ENCODE assay signal across 8 mouse cellular contexts in the genomic region with DNA sequence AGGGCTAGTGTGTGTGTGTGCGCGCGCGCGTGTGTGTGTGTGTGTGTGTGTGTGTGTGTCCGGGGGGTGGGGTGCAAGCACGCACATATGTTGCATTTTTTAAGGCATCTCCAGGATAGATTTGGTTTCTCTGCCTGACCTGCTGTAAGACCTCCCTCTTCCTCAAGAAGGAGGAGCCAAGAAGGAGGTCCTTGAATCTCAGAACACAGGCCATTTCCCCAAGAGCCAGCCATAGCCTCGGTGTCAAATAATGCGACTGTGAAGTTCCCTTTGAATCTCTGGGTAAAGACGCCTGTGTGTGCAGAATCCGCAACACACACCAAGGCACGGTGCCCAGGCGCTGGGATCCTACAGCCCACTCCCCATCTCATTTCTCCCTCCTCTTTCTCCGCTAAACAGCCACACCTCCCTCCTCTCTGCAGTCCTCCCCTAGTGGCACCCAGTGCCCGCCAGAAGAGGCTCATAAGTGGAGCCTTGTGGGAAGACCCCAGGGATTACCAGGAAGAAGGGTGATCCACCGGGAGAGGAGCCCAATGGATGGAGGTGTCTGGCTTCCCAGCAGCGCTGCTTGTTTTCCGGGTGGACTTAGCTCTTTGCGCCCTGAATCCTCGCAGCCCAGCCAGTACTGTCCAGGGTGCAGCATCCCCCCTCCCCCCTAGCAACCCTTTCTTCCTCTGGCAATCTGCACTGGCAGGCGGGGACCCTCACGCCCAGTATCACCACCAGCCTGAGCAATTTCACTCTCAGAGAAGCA.
A peak's percentile ranks its signal among the peaks of the same experiment; 100 is the strongest.
DNase-seq lines count a peak whose midpoint lies in the region; ATAC-seq and TF ChIP-seq lines count a peak whose summit lies in the region.

No protein-coding gene starts in this region.

- H3K36me3 ChIP-seq in thymus, adult 2 months (ENCODE audit: control insufficient read depth, insufficient read depth, low read length) = no peaks in the 10 kb centered on the region
- no peaks in the 10 kb centered on the region for H3K36me3 ChIP-seq in embryonic facial prominence, embryonic 12.5 days
- no peaks in the 10 kb centered on the region for H3K36me3 ChIP-seq in kidney, embryonic 16.5 days (ENCODE audit: insufficient read depth, low read length)
- no peaks in the 10 kb centered on the region for H3K36me3 ChIP-seq in limb, embryonic 15.5 days
- H3K36me3 ChIP-seq in midbrain, embryonic 13.5 days = no peaks in the 10 kb centered on the region
- H3K36me3 ChIP-seq in stomach, embryonic 14.5 days (ENCODE audit: control insufficient read depth, insufficient read depth, low read length) = no peaks in the 10 kb centered on the region

- TF ChIP-seq CTCF in thymus, adult 2 months (IDR thresholded peaks at IDR 0.05; ENCODE audit: borderline replicate concordance, control insufficient read depth, extremely low read depth, insufficient read depth, low read length, poor library complexity) = no peak

- H3K9ac ChIP-seq in embryonic facial prominence, embryonic 12.5 days = peak overlapping the region; percentile 76
- peak overlapping the region; percentile 90 for H3K9ac ChIP-seq in kidney, embryonic 16.5 days (replicated peaks; ENCODE audit: low read length)
- peak overlapping the region; percentile 71 for H3K9ac ChIP-seq in limb, embryonic 15.5 days
- peak overlapping the region; percentile 92 for H3K9ac ChIP-seq in midbrain, embryonic 13.5 days (replicated peaks)
- H3K9ac ChIP-seq in stomach, embryonic 14.5 days (replicated peaks; ENCODE audit: low read depth, low read length) = peak overlapping the region; percentile 75

- no peaks in the 10 kb centered on the region; the same call in 1 of the 2 replicates for H3K27me3 ChIP-seq in thymus, adult 2 months (ENCODE audit: control insufficient read depth, insufficient read depth, low read length)
- peaks cover 28% of the 10 kb centered on the region for H3K27me3 ChIP-seq in embryonic facial prominence, embryonic 12.5 days
- H3K27me3 ChIP-seq in kidney, embryonic 16.5 days (ENCODE audit: insufficient read depth, low read length) = peaks cover 9% of the 10 kb centered on the region; the same call in 1 of the 2 replicates
- peaks cover 23% of the 10 kb centered on the region for H3K27me3 ChIP-seq in limb, embryonic 15.5 days
- H3K27me3 ChIP-seq in midbrain, embryonic 13.5 days = peaks cover 30% of the 10 kb centered on the region
- 0 out of 2 replicates have a peak, but pooled peaks cover 5% of the 10 kb centered on the region for H3K27me3 ChIP-seq in stomach, embryonic 14.5 days (ENCODE audit: control insufficient read depth, insufficient read depth, low read length)

- H3K4me3 ChIP-seq in thymus, adult 2 months (ENCODE audit: control insufficient read depth, insufficient read depth, low read length) = peak overlapping the region; percentile 42
- H3K4me3 ChIP-seq in embryonic facial prominence, embryonic 12.5 days = peak overlapping the region; percentile 73
- peak overlapping the region; percentile 85 for H3K4me3 ChIP-seq in kidney, embryonic 16.5 days (ENCODE audit: low read length)
- H3K4me3 ChIP-seq in limb, embryonic 15.5 days = peak overlapping the region; percentile 77
- H3K4me3 ChIP-seq in midbrain, embryonic 13.5 days (replicated peaks) = peak overlapping the region; percentile 73
- peak overlapping the region; percentile 70 for H3K4me3 ChIP-seq in stomach, embryonic 14.5 days (ENCODE audit: low read depth, low read length)

- no peak for DNase-seq in thymus, adult 2 months
- DNase-seq in thymus, adult 18-20 months = no peak
- DNase-seq in heart, adult 9 months (ENCODE audit: low spot score in 2 of 2) = peak; percentile 49 to 54

- H3K27ac ChIP-seq in thymus, adult 2 months (ENCODE audit: control insufficient read depth, insufficient read depth, low read length) = no peak overlapping the region
- H3K27ac ChIP-seq in embryonic facial prominence, embryonic 12.5 days = peak overlapping the region; percentile 86
- peak overlapping the region; percentile 93 for H3K27ac ChIP-seq in kidney, embryonic 16.5 days (ENCODE audit: low read length)
- peak overlapping the region; percentile 90 for H3K27ac ChIP-seq in limb, embryonic 15.5 days
- H3K27ac ChIP-seq in midbrain, embryonic 13.5 days = peak overlapping the region; percentile 98
- H3K27ac ChIP-seq in stomach, embryonic 14.5 days (ENCODE audit: low read length) = peak overlapping the region; percentile 91

- no peak for TF ChIP-seq POLR2A in thymus, adult 2 months (IDR thresholded peaks at IDR 0.05; ENCODE audit: control insufficient read depth, extremely low read depth, insufficient read depth, low read length, poor library complexity)

- H3K4me1 ChIP-seq in thymus, adult 2 months (replicated peaks; ENCODE audit: control insufficient read depth, insufficient read depth, low read length) = peaks cover 8% of the 10 kb centered on the region; the same call in 1 of the 2 replicates
- H3K4me1 ChIP-seq in embryonic facial prominence, embryonic 12.5 days = peaks cover 4% of the 10 kb centered on the region; the same call in 1 of the 2 replicates
- H3K4me1 ChIP-seq in kidney, embryonic 16.5 days (ENCODE audit: insufficient read depth, low read length) = peaks cover 16% of the 10 kb centered on the region
- H3K4me1 ChIP-seq in limb, embryonic 15.5 days = peaks cover 15% of the 10 kb centered on the region
- peaks cover 30% of the 10 kb centered on the region for H3K4me1 ChIP-seq in midbrain, embryonic 13.5 days (replicated peaks)
- no peaks in the 10 kb centered on the region for H3K4me1 ChIP-seq in stomach, embryonic 14.5 days (ENCODE audit: control insufficient read depth, insufficient read depth, low read length)

- peak overlapping the region; percentile 92 for H3K4me2 ChIP-seq in embryonic facial prominence, embryonic 12.5 days (replicated peaks)
- H3K4me2 ChIP-seq in kidney, embryonic 16.5 days (replicated peaks; ENCODE audit: low read depth, low read length) = peak overlapping the region; percentile 95
- H3K4me2 ChIP-seq in limb, embryonic 15.5 days = peak overlapping the region; percentile 87
- peak overlapping the region; percentile 83 for H3K4me2 ChIP-seq in midbrain, embryonic 13.5 days (replicated peaks)
- H3K4me2 ChIP-seq in stomach, embryonic 14.5 days (replicated peaks; ENCODE audit: low read depth, low read length) = peak overlapping the region; percentile 88

- H3K9me3 ChIP-seq in embryonic facial prominence, embryonic 12.5 days = no peaks in the 10 kb centered on the region
- no peaks in the 10 kb centered on the region for H3K9me3 ChIP-seq in kidney, embryonic 16.5 days (ENCODE audit: low read length)
- H3K9me3 ChIP-seq in limb, embryonic 15.5 days = no peaks in the 10 kb centered on the region
- H3K9me3 ChIP-seq in midbrain, embryonic 13.5 days = no peaks in the 10 kb centered on the region
- no peaks in the 10 kb centered on the region for H3K9me3 ChIP-seq in stomach, embryonic 14.5 days (ENCODE audit: control insufficient read depth, low read depth, low read length)

- WGBS in thymus, adult 2 months = 1% methylated on average over 22 of the region's 22 CpGs
- 2% methylated on average over 22 of the region's 22 CpGs for WGBS in embryonic facial prominence, embryonic 12.5 days
- under 1% methylated on average over 22 of the region's 22 CpGs for WGBS in kidney, embryonic 16.5 days
- WGBS in limb, embryonic 15.5 days = under 1% methylated on average over 22 of the region's 22 CpGs
- under 1% methylated on average over 22 of the region's 22 CpGs for WGBS in midbrain, embryonic 13.5 days
- WGBS in stomach, embryonic 14.5 days = 0% methylated on average over 22 of the region's 22 CpGs

- ATAC-seq in embryonic facial prominence, embryonic 12.5 days (ENCODE audit: insufficient number of reproducible peaks, insufficient read depth, low FRiP score, low TSS enrichment) = peak; percentile 72
- ATAC-seq in kidney, embryonic 16.5 days (ENCODE audit: low FRiP score, low TSS enrichment) = peak; percentile 84
- peak; percentile 77; the same call in 1 of the 2 replicates for ATAC-seq in limb, embryonic 15.5 days (ENCODE audit: insufficient number of reproducible peaks, low FRiP score, low TSS enrichment, low read depth)
- peak; percentile 90 for ATAC-seq in midbrain, embryonic 13.5 days
- peak; percentile 69 for ATAC-seq in stomach, embryonic 14.5 days (ENCODE audit: insufficient number of reproducible peaks, insufficient read depth, low FRiP score, low read depth)

Comparison
In these comparisons a context has a peak if more than half of its experiments do, and no peak if none do; other contexts are left out.
1. DNase-seq: peak in heart, adult 9 months (2 of 2); none in thymus, adult 2 months (single experiment) and thymus, adult 18-20 months (0 of 2).
2. Peak in every context shown above with its lines, with median percentiles within 50 percentile points of each other: H3K4me3 ChIP-seq, ATAC-seq, H3K4me2 ChIP-seq and H3K9ac ChIP-seq.